Mouse (Mus musculus) G1E (cell line): ENCODE results near the gene Sh3rf1.

Source experiments
- CTCF ChIP-seq: IDR thresholded peaks from 2 replicates; pipeline ENCODE4 v1.5.1; 2012; ENCODE audit warnings: low read depth, low read length, inconsistent platforms, mixed read lengths
- GATA2 ChIP-seq: IDR thresholded peaks from 2 replicates; pipeline ENCODE4 v1.6.1; 2012; ENCODE audit warnings: low read depth, low read length, inconsistent platforms, borderline replicate concordance
- POLR2AphosphoS5 ChIP-seq: IDR thresholded peaks from 2 replicates; pipeline ENCODE4 v1.6.1; 2012; ENCODE audit warnings: low read depth, low read length, inconsistent platforms; ENCODE audit not compliant: insufficient replicate concordance
- TAL1 ChIP-seq: conservative IDR thresholded peaks from 2 replicates; pipeline ENCODE4 v1.6.1; 2012; ENCODE audit warnings: low read depth, low read length, inconsistent platforms, mixed read lengths

DNA sequence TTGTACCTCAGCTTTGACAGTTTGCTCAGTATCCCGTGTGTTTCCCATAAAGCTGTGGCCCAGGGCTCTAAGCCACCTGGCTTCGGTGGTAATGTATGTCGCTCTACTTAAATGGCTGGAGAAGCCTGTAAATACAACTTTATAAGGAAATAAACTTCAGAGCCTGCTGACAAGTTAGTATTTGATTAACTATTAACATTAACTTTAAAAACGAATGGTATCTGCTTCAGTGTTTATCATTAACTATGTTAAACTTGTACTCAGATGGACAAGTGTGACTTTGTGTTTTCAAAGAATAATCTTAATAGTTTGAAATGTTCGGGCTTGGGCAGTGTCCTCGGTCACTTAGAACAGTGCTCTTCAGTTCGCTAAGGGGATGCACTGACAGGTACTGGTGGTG is 151.5 kb downstream of the Sh3rf1 start:
- TF ChIP-seq CTCF (no peak), TAL1 (no peak), POLR2AphosphoS5 (no peak), GATA2 (no peak)
